Mouse (Mus musculus): ENCODE measurements at regions not wholly inside any gene's neighbourhood (a gene's known extent, or its start where the extent isn't known, plus 50 kb on each side); places are given as distances from the start of the nearest gene placed in this dataset.

- DNase-seq = no peak
Observed at GRCm38 (mm10) chr9:23068101-23068791, 154.6 kb upstream of the Bmper start.

GRCm38 (mm10) chr9:23069161-23069560, 153.7 kb upstream of the Bmper start:
- no peak for DNase-seq

GRCm38 (mm10) chr9:23071006-23071405, 151.9 kb upstream of the Bmper start:
- peak; percentile 13 to 22 for DNase-seq

GRCm38 (mm10) chr9:23072741-23073140, 150.1 kb upstream of the Bmper start:
- DNase-seq = no peak

- peak; percentile 92 to 93 for DNase-seq
Observed at GRCm38 (mm10) chr9:23083562-23083961, 139.3 kb upstream of the Bmper start.

GRCm38 (mm10) chr9:23089339-23089738, 133.5 kb upstream of the Bmper start:
- DNase-seq = no peak

GRCm38 (mm10) chr9:23097134-23097789, 125.6 kb upstream of the Bmper start:
- no peak for DNase-seq

- no peak for DNase-seq
Observed at GRCm38 (mm10) chr9:23101584-23101983, 121.3 kb upstream of the Bmper start.

- DNase-seq = peak; percentile 58 to 62
Observed at GRCm38 (mm10) chr9:23101990-23102796, 120.7 kb upstream of the Bmper start.

- no peak for DNase-seq
Observed at GRCm38 (mm10) chr9:23111500-23111899, 111.4 kb upstream of the Bmper start.

GRCm38 (mm10) chr9:23115026-23115425, 107.8 kb upstream of the Bmper start:
- DNase-seq = no peak

GRCm38 (mm10) chr9:23115540-23115939, 107.3 kb upstream of the Bmper start:
- DNase-seq = no peak

GRCm38 (mm10) chr9:23116311-23116710, 106.6 kb upstream of the Bmper start:
- no peak for DNase-seq

GRCm38 (mm10) chr9:23119811-23120210, 103.1 kb upstream of the Bmper start:
- DNase-seq = peak; percentile 18 to 32

- DNase-seq = no peak
Observed at GRCm38 (mm10) chr9:23120814-23121213, 102.1 kb upstream of the Bmper start.

- no peak for DNase-seq
Observed at GRCm38 (mm10) chr9:23122524-23122923, 100.4 kb upstream of the Bmper start.

- DNase-seq = no peak
Observed at GRCm38 (mm10) chr9:23123452-23123851, 99.4 kb upstream of the Bmper start.

GRCm38 (mm10) chr9:23125761-23126704, 96.8 kb upstream of the Bmper start:
- no peak for DNase-seq

GRCm38 (mm10) chr9:23127338-23128017, 95.4 kb upstream of the Bmper start:
- DNase-seq = no peak

GRCm38 (mm10) chr9:23128018-23128369, 94.9 kb upstream of the Bmper start:
- DNase-seq = no peak

- no peak for DNase-seq
Observed at GRCm38 (mm10) chr9:23134006-23134405, 88.9 kb upstream of the Bmper start.

All from kidney, postnatal 4 days (tissue).